12 mouse cellular contexts compared by ENCODE assay signal in genomic region chr11:85835001-85835752, GRCm38 (mm10). TPM values are rescaled to one million over a fixed set of nuclear protein-coding genes. Genes with fewer than 3 reads are reported as not detected.
DNase-seq lines count a peak whose midpoint lies in the region; ATAC-seq and TF ChIP-seq lines count a peak whose summit lies in the region.
"Had no signal": no experiment of that assay in that cellular context is flagged by ENCODE, and none has a peak within 500 bp of the region (broad histone marks: within the 10 kb centered on the region; RNA-seq: fewer than 3 reads in every experiment).

No protein-coding gene starts in this region.

- peak overlapping the region; percentile 65 for H3K9ac ChIP-seq in heart, embryonic 11.5 days (ENCODE audit: low read depth, low read length)
- no peak overlapping the region for H3K9ac ChIP-seq in midbrain, embryonic 11.5 days (ENCODE audit: low read length)
- H3K9ac ChIP-seq in midbrain, embryonic 15.5 days = no peak overlapping the region
- peak overlapping the region; percentile 83 for H3K9ac ChIP-seq in stomach, postnatal 0 days (ENCODE audit: low read length)

- DNase-seq in heart, postnatal 25 days (ENCODE audit: low spot score) = no peak
- peak; percentile 91 for DNase-seq in midbrain, embryonic 11.5 days (ENCODE audit: low spot score, missing footprints)
- DNase-seq in limb, embryonic 10.5 days (ENCODE audit: low spot score) = no peak
- no peak for DNase-seq in stomach, postnatal 0 days (ENCODE audit: low spot score)
- no peak for DNase-seq in frontal cortex, postnatal 36 days (ENCODE audit: low spot score in 2 of 2)
- DNase-seq in urinary bladder, postnatal 36 days (ENCODE audit: low spot score in 2 of 2) = no peak
- DNase-seq: cerebellum, adult 9-11 months; gastrocnemius, postnatal 10 days had no signal

- peak overlapping the region; percentile 69 for H3K4me3 ChIP-seq in heart, embryonic 11.5 days (ENCODE audit: low read depth, low read length)
- H3K4me3 ChIP-seq in midbrain, embryonic 11.5 days (ENCODE audit: low read depth, low read length) = no peak overlapping the region
- H3K4me3 ChIP-seq in midbrain, embryonic 15.5 days = no peak overlapping the region
- peak overlapping the region; percentile 70 for H3K4me3 ChIP-seq in limb, embryonic 10.5 days
- H3K4me3 ChIP-seq in stomach, postnatal 0 days (ENCODE audit: low read depth, low read length) = peak overlapping the region; percentile 60
- H3K4me3 ChIP-seq: myocyte had no signal

- peak overlapping the region; percentile 93 for H3K4me2 ChIP-seq in heart, embryonic 11.5 days
- no peak overlapping the region for H3K4me2 ChIP-seq in midbrain, embryonic 11.5 days
- no peak overlapping the region for H3K4me2 ChIP-seq in midbrain, embryonic 15.5 days
- H3K4me2 ChIP-seq in stomach, postnatal 0 days (replicated peaks; ENCODE audit: low read depth) = peak overlapping the region; percentile 76

- H3K27ac ChIP-seq in heart, embryonic 11.5 days (ENCODE audit: low read depth, low read length) = 0 out of 2 replicates have a peak overlapping the region, but pooled peaks have one; percentile 11
- H3K27ac ChIP-seq in midbrain, embryonic 11.5 days (ENCODE audit: low read depth, low read length) = no peak overlapping the region
- no peak overlapping the region for H3K27ac ChIP-seq in midbrain, embryonic 15.5 days
- H3K27ac ChIP-seq in limb, embryonic 10.5 days = peak overlapping the region; percentile 90
- peak overlapping the region; percentile 45; the same call in 1 of the 2 replicates for H3K27ac ChIP-seq in stomach, postnatal 0 days (replicated peaks)

- 14% methylated on average over 9 of the region's 9 CpGs for WGBS in heart, embryonic 11.5 days (ENCODE audit: insufficient replicate concordance)
- WGBS in midbrain, embryonic 11.5 days = 4% methylated on average over 9 of the region's 9 CpGs
- WGBS in midbrain, embryonic 15.5 days = 5% methylated on average over 9 of the region's 9 CpGs
- WGBS in limb, embryonic 10.5 days = 6% methylated on average over 9 of the region's 9 CpGs
- 34% methylated on average over 9 of the region's 9 CpGs for WGBS in stomach, postnatal 0 days

- H3K27me3 ChIP-seq in heart, embryonic 11.5 days (ENCODE audit: control insufficient read depth, insufficient read depth, low read length) = peaks cover 92% of the 10 kb centered on the region
- H3K27me3 ChIP-seq in midbrain, embryonic 11.5 days (ENCODE audit: control insufficient read depth, insufficient read depth, low read length) = peaks cover 100% of the 10 kb centered on the region
- H3K27me3 ChIP-seq in midbrain, embryonic 15.5 days (replicated peaks) = peaks cover 72% of the 10 kb centered on the region
- peaks cover 97% of the 10 kb centered on the region for H3K27me3 ChIP-seq in limb, embryonic 10.5 days (ENCODE audit: low read depth, poor library complexity, severe bottlenecking)
- H3K27me3 ChIP-seq in stomach, postnatal 0 days (ENCODE audit: control insufficient read depth, insufficient read depth, low read length) = peaks cover 3% of the 10 kb centered on the region; the same call in 1 of the 2 replicates

- no peaks in the 10 kb centered on the region for H3K36me3 ChIP-seq in heart, embryonic 11.5 days (ENCODE audit: control insufficient read depth, insufficient read depth, low read length)
- H3K36me3 ChIP-seq in midbrain, embryonic 11.5 days (ENCODE audit: control insufficient read depth, insufficient read depth, low read length) = no peaks in the 10 kb centered on the region
- H3K36me3 ChIP-seq in midbrain, embryonic 15.5 days (replicated peaks) = no peaks in the 10 kb centered on the region
- H3K36me3 ChIP-seq in limb, embryonic 10.5 days = peaks cover 23% of the 10 kb centered on the region
- 0 out of 2 replicates have a peak, but pooled peaks cover 3% of the 10 kb centered on the region for H3K36me3 ChIP-seq in stomach, postnatal 0 days (ENCODE audit: control insufficient read depth, insufficient read depth, low read length)

- intact Hi-C loops in heart, postnatal 25 days (cut with DNase I) = no loop called here

- no peak for TF ChIP-seq EP300 in stomach, postnatal 0 days (optimal IDR thresholded peaks at IDR 0.05)

- H3K9me3 ChIP-seq in heart, embryonic 11.5 days (replicated peaks; ENCODE audit: control insufficient read depth, low read length) = no peaks in the 10 kb centered on the region
- no peaks in the 10 kb centered on the region for H3K9me3 ChIP-seq in midbrain, embryonic 11.5 days (ENCODE audit: control insufficient read depth, low read length)
- H3K9me3 ChIP-seq in midbrain, embryonic 15.5 days = no peaks in the 10 kb centered on the region
- no peaks in the 10 kb centered on the region for H3K9me3 ChIP-seq in limb, embryonic 10.5 days (replicated peaks)
- H3K9me3 ChIP-seq in stomach, postnatal 0 days (ENCODE audit: control insufficient read depth, low read length) = no peaks in the 10 kb centered on the region

- no peak for TF ChIP-seq CTCF in stomach, postnatal 0 days (IDR thresholded peaks at IDR 0.05; ENCODE audit: low read depth)

- peaks cover 33% of the 10 kb centered on the region for H3K4me1 ChIP-seq in heart, embryonic 11.5 days (ENCODE audit: control insufficient read depth, insufficient read depth, low read length)
- peaks cover 15% of the 10 kb centered on the region for H3K4me1 ChIP-seq in midbrain, embryonic 11.5 days (ENCODE audit: control insufficient read depth, insufficient read depth, low read length)
- peaks cover 18% of the 10 kb centered on the region for H3K4me1 ChIP-seq in midbrain, embryonic 15.5 days
- H3K4me1 ChIP-seq in limb, embryonic 10.5 days = peaks cover 68% of the 10 kb centered on the region
- peaks cover 5% of the 10 kb centered on the region; the same call in 1 of the 2 replicates for H3K4me1 ChIP-seq in stomach, postnatal 0 days (replicated peaks; ENCODE audit: control insufficient read depth, insufficient read depth)

- no peak for ATAC-seq in heart, embryonic 11.5 days (replicated peaks; ENCODE audit: insufficient number of reproducible peaks, low FRiP score, low TSS enrichment)
- ATAC-seq in midbrain, embryonic 11.5 days (ENCODE audit: low FRiP score) = no peak
- no peak for ATAC-seq in midbrain, embryonic 15.5 days (replicated peaks)
- ATAC-seq in stomach, postnatal 0 days (ENCODE audit: low FRiP score, low TSS enrichment) = no peak

RNA-seq across cellular contexts. Expression of gene Tbx2, which starts 2.8 kb away (rescaled TPM):
- 3.6 and 4.4 TPM in 2 replicates for polyA plus RNA-seq in heart, embryonic 11.5 days (2014; fragmentation: Nextera tagmentation; extraction: Ambion mirVana)
- 1 to 10 TPM; 6.2 to 7.1 TPM for total RNA-seq in heart, postnatal 25 days (2021)
- 0.32 and 0.79 TPM in 2 replicates for polyA plus RNA-seq in midbrain, embryonic 11.5 days (2014; fragmentation: Nextera tagmentation; extraction: Ambion mirVana)
- polyA plus RNA-seq in midbrain, embryonic 15.5 days (2015; fragmentation: Nextera tagmentation; extraction: Ambion mirVana) = 1.0 TPM in 2 replicates
- polyA plus RNA-seq in limb, embryonic 10.5 days (2016; fragmentation: Nextera tagmentation; extraction: Ambion mirVana) = 4.0 and 5.3 TPM in 2 replicates
- 5.2 and 6.9 TPM in 2 replicates for polyA plus RNA-seq in stomach, postnatal 0 days (2015; fragmentation: Nextera tagmentation; extraction: Ambion mirVana)

RNA-seq across cellular contexts. Expression of gene Gm11444, which starts 15.0 kb away (rescaled TPM):
- not detected in 2 replicates for polyA plus RNA-seq in heart, embryonic 11.5 days (2014; fragmentation: Nextera tagmentation; extraction: Ambion mirVana)
- total RNA-seq in heart, postnatal 25 days (2021) = not detected
- polyA plus RNA-seq in midbrain, embryonic 11.5 days (2014; fragmentation: Nextera tagmentation; extraction: Ambion mirVana) = not detected in 2 replicates
- polyA plus RNA-seq in midbrain, embryonic 15.5 days (2015; fragmentation: Nextera tagmentation; extraction: Ambion mirVana) = not detected in 2 replicates
- polyA plus RNA-seq in limb, embryonic 10.5 days (2016; fragmentation: Nextera tagmentation; extraction: Ambion mirVana) = not detected in 2 replicates
- 0.18 TPM in 1 of 2 replicates, not detected in the other for polyA plus RNA-seq in stomach, postnatal 0 days (2015; fragmentation: Nextera tagmentation; extraction: Ambion mirVana)
- total RNA-seq: gastrocnemius, postnatal 10 days; left cerebral cortex, adult 8-10 months had no signal
- polyA plus RNA-seq: myocyte had no signal

RNA-seq across cellular contexts. Expression of gene Tbx4, which starts 51.0 kb away (rescaled TPM):
- 0.49 and 0.82 TPM in 2 replicates for polyA plus RNA-seq in heart, embryonic 11.5 days (2014; fragmentation: Nextera tagmentation; extraction: Ambion mirVana)
- under 1 TPM in 1 of 2 experiments, not detected in 1; 0.08 TPM for total RNA-seq in heart, postnatal 25 days (2021)
- 0.04 and 0.19 TPM in 2 replicates for polyA plus RNA-seq in midbrain, embryonic 11.5 days (2014; fragmentation: Nextera tagmentation; extraction: Ambion mirVana)
- polyA plus RNA-seq in midbrain, embryonic 15.5 days (2015; fragmentation: Nextera tagmentation; extraction: Ambion mirVana) = 0.34 and 0.46 TPM in 2 replicates
- 23.5 and 49.0 TPM in 2 replicates for polyA plus RNA-seq in limb, embryonic 10.5 days (2016; fragmentation: Nextera tagmentation; extraction: Ambion mirVana)
- polyA plus RNA-seq in stomach, postnatal 0 days (2015; fragmentation: Nextera tagmentation; extraction: Ambion mirVana) = 0.04 and 0.05 TPM in 2 replicates

Comparison
In these comparisons a context has a peak if more than half of its experiments do, and no peak if none do; other contexts are left out.
1. H3K27ac ChIP-seq: peak in heart, embryonic 11.5 days (single experiment), limb, embryonic 10.5 days (single experiment) and stomach, postnatal 0 days (single experiment); none in midbrain, embryonic 11.5 days (single experiment) and midbrain, embryonic 15.5 days (single experiment).
2. H3K4me2 ChIP-seq: peak in heart, embryonic 11.5 days (single experiment) and stomach, postnatal 0 days (single experiment); none in midbrain, embryonic 11.5 days (single experiment) and midbrain, embryonic 15.5 days (single experiment).
3. H3K4me3 ChIP-seq: peak in heart, embryonic 11.5 days (single experiment), limb, embryonic 10.5 days (single experiment) and stomach, postnatal 0 days (single experiment); none in midbrain, embryonic 11.5 days (single experiment) and midbrain, embryonic 15.5 days (single experiment).
4. H3K9ac ChIP-seq: peak in heart, embryonic 11.5 days (single experiment) and stomach, postnatal 0 days (single experiment); none in midbrain, embryonic 11.5 days (single experiment) and midbrain, embryonic 15.5 days (single experiment).
5. RNA of gene Tbx4, which starts 51.0 kb away (polyA plus RNA-seq): 23.5 to 49.0 TPM in limb, embryonic 10.5 days; 0.49 to 0.82 TPM in heart, embryonic 11.5 days, 0.34 to 0.46 TPM in midbrain, embryonic 15.5 days, 0.04 to 0.05 TPM in stomach, postnatal 0 days and 0.04 to 0.19 TPM in midbrain, embryonic 11.5 days; every median in the first group is over 10 times any median in the second.